Mouse (Mus musculus) megakaryocyte, embryonic 14.5 days (primary cell): ENCODE results near the gene 1700025G04Rik.

Experiments used
- FLI1 ChIP-seq: IDR thresholded peaks from 2 replicates; pipeline ENCODE4 v1.6.1; 2012; ENCODE audit warnings: low read length, inconsistent platforms, mixed read lengths
- GATA1 ChIP-seq: IDR thresholded peaks from 3 replicates; pipeline ENCODE4 v1.6.1; 2012; ENCODE audit warnings: mixed read lengths, low read length, inconsistent platforms, borderline replicate concordance

GRCm38 (mm10) chr1:152105246-152105645 is 15.3 kb upstream of the 1700025G04Rik start:
- TF ChIP-seq GATA1 (no peak), FLI1 (no peak)
